Mouse (Mus musculus): ENCODE data around the gene Ccdc191.

The Ccdc191 gene

GRCm38 (mm10) chr16:43994623-43995022, 105.0 kb downstream of the Ccdc191 start:
- no peak for DNase-seq

- DNase-seq: no peak
Observed at GRCm38 (mm10) chr16:43999111-43999510, 109.5 kb downstream of the Ccdc191 start.

DNA sequence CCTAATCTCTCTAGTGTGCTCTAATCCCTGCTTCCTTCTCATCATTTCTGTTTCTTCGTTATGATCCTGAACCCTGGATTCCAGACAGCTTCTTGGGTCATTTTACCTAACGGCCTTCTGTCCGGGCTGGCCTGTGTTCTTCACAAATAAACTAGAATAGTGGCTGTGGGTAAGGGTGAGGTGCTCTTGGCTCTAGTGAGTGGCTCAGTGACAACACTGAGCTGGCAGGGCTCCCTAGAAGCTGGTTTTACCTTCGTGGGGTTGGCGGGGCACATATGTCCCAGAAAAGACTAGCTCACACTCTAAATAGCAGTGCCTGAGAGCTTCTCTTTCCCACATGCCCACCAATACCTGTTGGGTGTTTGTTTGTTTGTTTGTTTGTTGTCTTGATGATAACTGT, 109.9 kb downstream of the Ccdc191 start:
- DNase-seq: no peak

DNA sequence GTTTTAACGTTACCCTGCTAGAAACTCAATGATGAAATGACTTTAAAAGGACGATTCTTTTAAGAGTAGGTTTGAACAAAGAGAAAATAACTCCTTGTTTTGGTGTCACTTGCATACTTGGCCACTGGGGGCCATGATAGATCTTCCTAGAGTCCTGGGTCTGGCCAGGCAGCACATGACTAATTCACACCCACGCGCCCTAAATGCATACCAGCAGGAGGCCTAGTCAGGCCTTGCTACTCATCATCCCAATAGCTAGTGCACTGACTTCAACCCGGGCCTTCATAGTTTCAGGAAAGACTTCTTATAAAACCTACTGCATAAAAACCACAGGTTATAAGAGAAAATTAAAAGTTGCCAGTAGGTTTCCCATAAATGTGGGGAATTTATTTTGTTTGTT, 112.5 kb downstream of the Ccdc191 start:
- no peak for DNase-seq

DNA sequence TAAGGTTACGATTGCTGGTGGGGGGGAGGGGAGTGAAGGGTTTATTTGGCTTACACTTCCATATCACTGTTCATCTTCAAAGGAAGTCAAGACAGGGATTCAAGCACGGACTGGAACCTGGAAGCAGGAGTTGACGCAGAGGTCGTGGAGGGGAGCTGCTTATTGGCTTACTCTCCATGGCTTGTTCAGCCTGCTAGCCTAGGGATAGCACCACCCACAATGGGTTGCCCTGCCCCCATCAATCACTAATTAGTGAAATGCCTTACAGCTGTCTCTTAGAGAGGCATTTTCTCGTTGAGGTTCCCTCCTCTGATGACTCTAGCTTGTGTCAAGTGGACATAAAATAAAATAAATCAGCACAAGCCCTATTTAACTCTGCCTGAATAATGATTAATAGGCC, 121.4 kb downstream of the Ccdc191 start:
- no peak for DNase-seq
